Mouse (Mus musculus) embryonic facial prominence, embryonic 10.5 days (tissue): ENCODE data around the gene Eps8l3. TPM values are rescaled to one million over a fixed set of nuclear protein-coding genes. Genes with fewer than 3 reads are reported as not detected.
A peak's percentile ranks its signal among the peaks of the same experiment; 100 is the strongest.

ENCODE experiments used
- DNase-seq: peaks from one replicate; pipeline ENCODE4 v3.0.0-alpha.2; 2017; ENCODE audit warnings: low spot score
- H3K27ac ChIP-seq: fragments of 300-500 bp; sonication (generic); replicated peaks from 2 replicates; pipeline ENCODE4 v1.5.1; 2016; ENCODE audit warnings: mild to moderate bottlenecking
- H3K27me3 ChIP-seq: fragments of 300-500 bp; sonication (generic); replicated peaks from 2 replicates; pipeline ENCODE4 v1.6.1; 2016; ENCODE audit warnings: low read depth, mild to moderate bottlenecking; ENCODE audit not compliant: poor library complexity, severe bottlenecking
- H3K36me3 ChIP-seq: fragments of 300-500 bp; sonication (generic); replicated peaks from 2 replicates; pipeline ENCODE4 v1.6.1; 2016; ENCODE audit warnings: mild to moderate bottlenecking, moderate library complexity
- H3K4me1 ChIP-seq: fragments of 300-500 bp; sonication (generic); 2 replicates; pipeline ENCODE4 v1.6.1; 2016
- H3K4me3 ChIP-seq: fragments of 300-500 bp; sonication (generic); 2 replicates; pipeline ENCODE4 v1.5.1; 2016; ENCODE audit warnings: mild to moderate bottlenecking, moderate library complexity
- H3K9me3 ChIP-seq: fragments of 300-500 bp; sonication (generic); 2 replicates; pipeline ENCODE4 v1.6.1; 2016; ENCODE audit warnings: mild to moderate bottlenecking
- WGBS: fragments of 180-500 bp; shearing (Covaris S2); methylation state at CpG from one replicate; pipeline ENCODE4 v1.1.7; 2016; 5-methylcytosine and 5-hydroxymethylcytosine counted together
- polyA plus RNA-seq: library from polyadenylated mRNA; unstranded; fragments of >200 nt; fragmentation: Nextera tagmentation; extraction: Ambion mirVana; gene quantifications from 2 replicates; pipeline ENCODE4 v1.2.1, GENCODE M21; 2016

Gene Eps8l3
- polyA plus RNA-seq, 1 experiment from 2014 or later, result not detected

DNA sequence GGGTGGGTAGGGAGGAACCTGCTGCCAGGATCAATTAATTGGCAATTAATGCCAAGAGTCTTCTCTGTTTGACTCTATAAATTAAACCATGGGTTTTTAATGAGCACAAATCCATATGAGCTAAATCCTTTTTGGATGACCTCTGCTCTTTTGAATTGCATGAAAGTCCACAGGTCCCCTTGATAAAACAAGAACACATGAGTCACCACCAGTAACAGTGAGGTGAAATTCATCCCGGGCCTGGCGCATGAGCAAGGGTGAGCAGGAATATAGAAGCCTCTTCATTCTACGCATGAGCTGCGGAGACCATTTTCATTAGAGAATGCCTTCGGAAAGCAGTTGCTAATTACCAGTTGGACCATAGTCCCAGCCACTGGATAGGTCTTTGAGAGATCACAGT lies 43.3 kb downstream of the Eps8l3 start:
- DNase-seq, result no peak
- 95% methylated on average over 5 of the region's 5 CpGs for WGBS
- no peak overlapping the region for H3K4me3 ChIP-seq
- no peak overlapping the region for H3K27ac ChIP-seq
- no peaks in the 10 kb centered on the region for H3K4me1 ChIP-seq
- no peaks in the 10 kb centered on the region for H3K27me3 ChIP-seq
- H3K9me3 ChIP-seq, result no peaks in the 10 kb centered on the region
- H3K36me3 ChIP-seq, result no peaks in the 10 kb centered on the region

GRCm38 (mm10) chr3:107925335-107925734 lies 48.3 kb downstream of the Eps8l3 start:
- no peak for DNase-seq
- no peaks in the 10 kb centered on the region for H3K9me3 ChIP-seq
- 89% methylated on average over 3 of the region's 3 CpGs for WGBS
- H3K4me1 ChIP-seq, result no peaks in the 10 kb centered on the region
- H3K27ac ChIP-seq, result no peak overlapping the region
- H3K36me3 ChIP-seq, result no peaks in the 10 kb centered on the region
- no peak overlapping the region for H3K4me3 ChIP-seq
- H3K27me3 ChIP-seq, result no peaks in the 10 kb centered on the region

DNA sequence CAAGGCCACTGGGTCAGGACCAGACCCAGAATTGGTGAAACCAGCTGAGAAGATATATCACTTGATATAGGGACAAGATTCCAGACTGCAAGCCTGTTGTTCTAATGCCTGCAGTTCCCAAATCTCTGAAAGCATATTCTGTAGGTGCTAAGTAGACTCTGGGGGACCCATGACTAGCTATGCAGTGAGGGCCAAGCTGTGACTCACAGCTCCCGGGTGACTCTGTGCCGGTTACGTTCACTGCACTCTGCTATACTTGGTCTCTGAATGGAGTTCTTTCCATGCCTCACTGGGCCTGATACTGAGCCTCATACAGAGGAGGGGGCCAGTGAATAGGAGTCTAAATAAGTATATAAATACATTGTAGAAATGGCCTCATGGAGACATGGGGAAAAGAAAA lies 50.8 kb downstream of the Eps8l3 start:
- WGBS, result 81% methylated on average over 3 of the region's 3 CpGs
- Histone ChIP-seq H3K4me1 (peaks cover 14% of the 10 kb centered on the region), H3K9me3 (no peaks in the 10 kb centered on the region), H3K36me3 (no peaks in the 10 kb centered on the region), H3K27ac (no peak overlapping the region), H3K4me3 (no peak overlapping the region), H3K27me3 (no peaks in the 10 kb centered on the region)
- DNase-seq, result no peak

DNA sequence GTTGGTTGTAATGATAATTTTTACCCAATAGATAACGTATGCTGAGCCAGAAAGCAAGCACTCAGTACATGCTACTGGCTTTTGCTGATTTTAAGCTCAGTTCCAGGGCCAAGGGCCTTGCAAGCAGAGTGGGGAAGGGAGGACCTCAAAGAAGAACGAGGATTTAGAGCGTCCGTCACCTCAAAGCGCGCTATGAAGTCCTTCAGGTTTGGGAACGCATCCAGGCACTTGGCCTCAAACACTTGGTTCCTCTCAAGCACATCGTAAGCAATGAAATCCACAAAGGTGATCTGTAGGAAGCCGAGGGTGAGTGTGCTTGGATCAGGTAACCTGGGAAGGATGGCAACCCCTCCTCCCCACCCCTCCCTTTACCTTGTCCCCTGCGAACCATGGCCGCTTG lies 51.7 kb downstream of the Eps8l3 start:
- Histone ChIP-seq H3K9me3 (no peaks in the 10 kb centered on the region), H3K27me3 (no peaks in the 10 kb centered on the region; the same call in 1 of the 2 replicates), H3K4me1 (peaks cover 14% of the 10 kb centered on the region), H3K4me3 (no peak overlapping the region), H3K27ac (no peak overlapping the region), H3K36me3 (no peaks in the 10 kb centered on the region)
- 85% methylated on average over 11 of the region's 11 CpGs for WGBS
- no peak for DNase-seq

DNA sequence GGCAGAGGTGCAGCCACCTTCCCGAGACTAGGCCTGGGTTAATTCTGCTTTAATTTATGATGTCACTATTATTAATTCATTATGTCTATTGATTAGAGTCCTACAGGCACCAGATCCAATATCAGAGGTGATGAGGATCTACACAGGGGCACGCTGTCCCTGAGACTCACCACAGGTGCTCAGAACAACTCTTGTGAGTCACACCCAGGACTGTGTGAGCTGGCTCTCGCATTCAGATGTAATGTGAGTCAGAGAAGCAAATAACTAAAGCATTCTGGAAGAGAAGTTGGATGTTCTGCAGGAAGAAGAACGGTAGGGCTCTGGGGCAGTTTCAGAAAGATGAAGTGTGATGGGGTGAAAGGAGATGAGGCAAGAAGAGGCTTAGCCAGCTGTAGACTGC lies 52.2 kb downstream of the Eps8l3 start:
- peaks cover 14% of the 10 kb centered on the region for H3K4me1 ChIP-seq

DNA sequence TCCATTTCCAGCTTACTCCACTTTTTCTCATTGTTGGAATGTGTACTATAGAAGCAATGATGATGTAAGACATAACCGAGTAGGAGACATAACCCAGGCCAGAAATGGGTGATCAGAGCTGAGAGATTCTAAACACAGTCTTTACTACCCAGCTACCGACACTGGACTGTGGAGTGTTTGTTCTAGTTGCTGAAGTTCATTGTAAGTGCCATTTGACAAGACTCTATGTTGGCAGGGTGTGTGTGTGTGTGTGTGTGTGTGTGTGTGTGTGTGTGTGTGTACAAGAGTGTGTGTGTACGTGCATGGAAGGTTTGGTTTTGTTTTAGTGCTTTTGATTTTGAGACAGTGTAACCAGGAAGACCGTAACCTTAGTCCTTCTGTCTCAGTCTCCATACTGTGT lies 52.7 kb downstream of the Eps8l3 start:
- Histone ChIP-seq H3K9me3 (no peaks in the 10 kb centered on the region), H3K27ac (no peak overlapping the region), H3K4me3 (no peak overlapping the region), H3K27me3 (no peaks in the 10 kb centered on the region; the same call in 1 of the 2 replicates), H3K4me1 (peaks cover 14% of the 10 kb centered on the region), H3K36me3 (no peaks in the 10 kb centered on the region)
- no peak for DNase-seq
- 84% methylated on average over 4 of the region's 4 CpGs for WGBS

More for the DNA sequence above, 52.2 kb downstream of the Eps8l3 start:
- no peak for DNase-seq
- Histone ChIP-seq H3K4me3 (no peak overlapping the region), H3K27me3 (no peaks in the 10 kb centered on the region; the same call in 1 of the 2 replicates), H3K27ac (no peak overlapping the region), H3K36me3 (no peaks in the 10 kb centered on the region), H3K9me3 (no peaks in the 10 kb centered on the region)
- 87% methylated on average over 4 of the region's 4 CpGs for WGBS

- peak overlapping the region; percentile 84 for H3K27ac ChIP-seq
- 75% methylated on average over 2 of the region's 2 CpGs for WGBS
- no peaks in the 10 kb centered on the region for H3K36me3 ChIP-seq
- H3K9me3 ChIP-seq, result no peaks in the 10 kb centered on the region
- H3K27me3 ChIP-seq, result no peaks in the 10 kb centered on the region; the same call in 1 of the 2 replicates
- H3K4me3 ChIP-seq, result peak overlapping the region; percentile 55
- DNase-seq, result no peak
- peaks cover 14% of the 10 kb centered on the region for H3K4me1 ChIP-seq
These were observed 54.1 kb downstream of the Eps8l3 start for GRCm38 (mm10) chr3:107931134-107931533.

GRCm38 (mm10) chr3:107931670-107932069 lies 54.6 kb downstream of the Eps8l3 start, which contains the start of gene Gstm7:
Gene Gstm7 (minus strand): TSS chr3:107931817.
- peak within 1 kb of the TSS; percentile 84 for H3K27ac ChIP-seq
- H3K27me3 ChIP-seq, result no peaks in the 10 kb centered on the region; the same call in 1 of the 2 replicates
- DNase-seq, result peak; percentile 98
- H3K4me1 ChIP-seq, result peaks cover 14% of the 10 kb centered on the region
- peak within 1 kb of the TSS; percentile 55 for H3K4me3 ChIP-seq
- no peaks in the 10 kb centered on the region for H3K36me3 ChIP-seq
- WGBS, result 5% methylated on average over 10 of the region's 10 CpGs
- H3K9me3 ChIP-seq, result no peaks in the 10 kb centered on the region

GRCm38 (mm10) chr3:107932128-107932527 lies 55.1 kb downstream of the Eps8l3 start:
- Histone ChIP-seq H3K4me3 (no peak overlapping the region), H3K27ac (no peak overlapping the region), H3K9me3 (no peaks in the 10 kb centered on the region), H3K4me1 (peaks cover 14% of the 10 kb centered on the region), H3K36me3 (no peaks in the 10 kb centered on the region), H3K27me3 (no peaks in the 10 kb centered on the region; the same call in 1 of the 2 replicates)
- WGBS, result 83% methylated on average over 6 of the region's 6 CpGs
- DNase-seq, result no peak

GRCm38 (mm10) chr3:107935268-107935667 lies 58.2 kb downstream of the Eps8l3 start:
- H3K27me3 ChIP-seq, result no peaks in the 10 kb centered on the region; the same call in 1 of the 2 replicates
- no peaks in the 10 kb centered on the region for H3K36me3 ChIP-seq
- H3K9me3 ChIP-seq, result no peaks in the 10 kb centered on the region
- no peak for DNase-seq
- no peak overlapping the region for H3K27ac ChIP-seq
- H3K4me1 ChIP-seq, result peaks cover 21% of the 10 kb centered on the region
- no peak overlapping the region for H3K4me3 ChIP-seq
- WGBS, result 88% methylated on average over 3 of the region's 3 CpGs

DNA sequence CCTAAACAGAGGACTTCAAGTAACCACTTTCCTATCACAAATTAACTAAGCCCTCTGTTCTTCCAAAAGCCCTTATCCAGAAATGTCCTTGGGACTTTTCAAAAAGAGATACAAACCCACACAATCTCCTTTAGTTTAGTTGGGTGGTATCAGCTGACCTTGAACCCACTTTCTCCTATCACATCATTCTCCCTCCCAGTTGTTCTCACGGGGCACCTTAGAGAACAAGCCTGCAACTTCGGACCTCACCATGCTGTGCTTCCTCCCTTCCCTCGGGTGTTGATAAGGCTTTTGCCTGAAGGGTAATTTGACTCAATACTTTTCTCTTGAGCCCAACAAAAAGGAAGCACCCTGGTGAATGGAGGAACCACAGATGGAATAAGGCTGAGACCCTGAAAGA lies 58.9 kb downstream of the Eps8l3 start:
- Histone ChIP-seq H3K9me3 (no peaks in the 10 kb centered on the region), H3K36me3 (no peaks in the 10 kb centered on the region), H3K4me3 (no peak overlapping the region), H3K4me1 (peaks cover 20% of the 10 kb centered on the region), H3K27ac (no peak overlapping the region), H3K27me3 (no peaks in the 10 kb centered on the region; the same call in 1 of the 2 replicates)
- DNase-seq, result no peak
- WGBS, result 70% methylated on average over 3 of the region's 3 CpGs

DNA sequence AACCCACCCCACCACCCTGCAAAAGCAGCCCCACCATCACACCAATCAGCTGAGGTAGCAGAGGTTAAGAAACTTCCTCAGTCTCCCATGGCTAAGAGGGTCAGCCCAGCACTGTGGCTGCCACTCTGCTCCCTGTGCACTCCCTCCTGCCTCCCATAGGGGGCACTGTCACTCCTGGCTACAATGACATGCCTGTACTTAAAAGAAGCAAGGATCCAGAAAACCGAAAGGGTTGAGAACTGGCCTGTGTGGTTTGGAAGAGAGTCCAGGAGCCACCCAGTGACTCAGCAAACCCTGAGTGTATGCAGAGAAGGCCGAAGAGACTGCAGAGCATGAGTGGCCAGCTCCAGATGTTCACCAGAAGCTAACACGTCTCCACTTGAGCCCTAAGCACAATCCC lies 62.4 kb downstream of the Eps8l3 start:
- H3K27me3 ChIP-seq, result no peaks in the 10 kb centered on the region
- DNase-seq, result peak; percentile 71
- no peak overlapping the region for H3K4me3 ChIP-seq
- no peaks in the 10 kb centered on the region for H3K36me3 ChIP-seq
- 50% methylated on average over 3 of the region's 3 CpGs for WGBS
- H3K27ac ChIP-seq, result no peak overlapping the region
- peaks cover 22% of the 10 kb centered on the region for H3K4me1 ChIP-seq
- no peaks in the 10 kb centered on the region for H3K9me3 ChIP-seq

DNA sequence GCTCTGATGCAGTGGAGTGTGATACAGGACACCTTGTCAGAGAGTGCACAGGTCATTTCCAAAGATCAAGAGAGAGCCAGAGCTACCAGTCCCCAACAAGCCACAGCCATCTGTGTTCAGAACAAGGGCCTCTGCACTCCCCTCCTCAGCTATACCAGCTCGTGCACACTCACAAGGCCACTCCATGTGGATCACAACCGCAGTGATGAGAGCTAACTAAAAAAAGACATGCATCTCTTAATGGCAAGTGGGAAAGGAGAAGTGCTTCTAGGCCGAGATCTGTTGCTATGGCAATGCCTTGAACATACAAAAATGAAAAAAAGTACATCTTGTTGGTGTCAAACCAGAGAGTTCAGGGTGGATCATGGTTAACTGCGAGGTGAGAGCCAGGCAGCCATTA lies 62.8 kb downstream of the Eps8l3 start:
- WGBS, result 87% methylated on average over 4 of the region's 4 CpGs

More for the DNA sequence above, 62.8 kb downstream of the Eps8l3 start:
- Histone ChIP-seq H3K4me3 (no peak overlapping the region), H3K27ac (no peak overlapping the region), H3K9me3 (no peaks in the 10 kb centered on the region), H3K27me3 (no peaks in the 10 kb centered on the region), H3K4me1 (peaks cover 22% of the 10 kb centered on the region), H3K36me3 (no peaks in the 10 kb centered on the region)
- no peak for DNase-seq
